In the genomic region with DNA sequence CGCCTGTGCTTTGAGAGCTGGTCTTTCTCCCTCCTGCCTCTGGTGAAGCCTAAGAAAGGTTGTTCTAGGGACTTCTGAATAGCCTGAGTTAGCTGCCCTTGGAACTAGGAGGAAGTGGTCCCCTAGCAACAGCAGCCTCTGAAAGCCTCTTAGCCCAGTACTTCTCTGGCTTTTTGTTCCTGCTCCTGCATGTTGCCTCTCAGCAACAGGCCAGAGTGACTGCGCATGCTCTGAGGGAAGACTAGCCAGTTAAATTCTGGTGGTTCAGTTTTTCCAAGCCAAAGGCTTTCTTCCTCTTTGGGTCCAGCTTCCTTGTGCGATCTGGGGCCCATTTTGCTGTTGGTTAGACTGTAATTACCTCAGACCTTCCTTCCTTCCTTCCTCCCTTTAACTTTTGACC, we compare ENCODE assay signal across 9 mouse cellular contexts.
DNase-seq lines count a peak whose midpoint lies in the region; ATAC-seq and TF ChIP-seq lines count a peak whose summit lies in the region.
"Had no signal": no experiment of that assay in that cellular context is flagged by ENCODE, and none has a peak within 500 bp of the region (broad histone marks: within the 10 kb centered on the region; RNA-seq: fewer than 3 reads in every experiment).

No protein-coding gene starts in this region.

- no peaks in the 10 kb centered on the region for H3K36me3 ChIP-seq in hindbrain, embryonic 16.5 days (ENCODE audit: control insufficient read depth, insufficient read depth, low read length)
- no peaks in the 10 kb centered on the region for H3K36me3 ChIP-seq in liver, embryonic 16.5 days (ENCODE audit: control insufficient read depth, insufficient read depth)
- H3K36me3 ChIP-seq: midbrain, embryonic 12.5 days had no signal

- no peak overlapping the region for H3K27ac ChIP-seq in gastrocnemius, adult 2 months
- H3K27ac ChIP-seq in hindbrain, embryonic 16.5 days (ENCODE audit: low read depth, low read length), result no peak overlapping the region
- H3K27ac ChIP-seq in liver, embryonic 16.5 days (ENCODE audit: low read length), result 0 out of 2 replicates have a peak overlapping the region, but pooled peaks have one; percentile 34
- H3K27ac ChIP-seq: midbrain, embryonic 12.5 days had no signal

- DNase-seq in gastrocnemius, adult 2 months, result peak; percentile 46
- DNase-seq in gastrocnemius, adult 8-10 months (ENCODE audit: low spot score in 2 of 2), result no peak
- peak; percentile 69 for DNase-seq in R1 (ENCODE audit: low read depth, low spot score)
- peak; percentile 27 for DNase-seq in right cerebral cortex, postnatal 25 days
- DNase-seq in Muller cell, postnatal 12 days (ENCODE audit: inconsistent ontology term), result no peak
- DNase-seq in testis, postnatal 10 days (ENCODE audit: low spot score), result no peak

- whole genome bisulfite sequencing in hindbrain, embryonic 16.5 days, result 62% methylated on average over 3 of the region's 3 CpGs
- 29% methylated on average over 3 of the region's 3 CpGs for WGBS in liver, embryonic 16.5 days (ENCODE audit: insufficient replicate concordance)

- H3K4me3 ChIP-seq in gastrocnemius, adult 2 months, result no peak overlapping the region
- H3K4me3 ChIP-seq in hindbrain, embryonic 16.5 days (ENCODE audit: low read length), result no peak overlapping the region
- no peak overlapping the region for H3K4me3 ChIP-seq in liver, embryonic 16.5 days (ENCODE audit: low read depth, low read length)
- H3K4me3 ChIP-seq: midbrain, embryonic 12.5 days had no signal

- no peaks in the 10 kb centered on the region for H3K9me3 ChIP-seq in hindbrain, embryonic 16.5 days (ENCODE audit: control insufficient read depth, low read length)
- no peaks in the 10 kb centered on the region for H3K9me3 ChIP-seq in liver, embryonic 16.5 days (replicated peaks; ENCODE audit: control insufficient read depth, low read length)
- H3K9me3 ChIP-seq: midbrain, embryonic 12.5 days had no signal

- intact Hi-C loops in gastrocnemius, adult 2 months (cut with DNase I), result no loop called here

- ATAC-seq in hindbrain, embryonic 16.5 days, result peak; percentile 89
- peak; percentile 20; the same call in 1 of the 2 replicates for ATAC-seq in liver, embryonic 16.5 days (ENCODE audit: low read depth)

- no peak overlapping the region for H3K4me2 ChIP-seq in hindbrain, embryonic 16.5 days (ENCODE audit: low read length)
- H3K4me2 ChIP-seq in liver, embryonic 16.5 days (ENCODE audit: low read depth, low read length), result no peak overlapping the region
- H3K4me2 ChIP-seq: midbrain, embryonic 12.5 days had no signal

- no peak for TF ChIP-seq CTCF in gastrocnemius, adult 2 months (IDR thresholded peaks at IDR 0.05)

- H3K4me1 ChIP-seq in hindbrain, embryonic 16.5 days (ENCODE audit: control insufficient read depth, insufficient read depth, low read depth, low read length), result no peaks in the 10 kb centered on the region
- H3K4me1 ChIP-seq in liver, embryonic 16.5 days (ENCODE audit: control insufficient read depth, low read depth, low read length), result no peaks in the 10 kb centered on the region

- no peaks in the 10 kb centered on the region for H3K27me3 ChIP-seq in hindbrain, embryonic 16.5 days (replicated peaks; ENCODE audit: control insufficient read depth, insufficient read depth, low read length)
- H3K27me3 ChIP-seq in liver, embryonic 16.5 days (ENCODE audit: control insufficient read depth, insufficient read depth, low read depth, low read length), result no peaks in the 10 kb centered on the region

- no peak overlapping the region for H3K9ac ChIP-seq in hindbrain, embryonic 16.5 days (ENCODE audit: low read depth, low read length)
- H3K9ac ChIP-seq in liver, embryonic 16.5 days (ENCODE audit: low read depth, low read length), result no peak overlapping the region
- H3K9ac ChIP-seq: midbrain, embryonic 12.5 days had no signal

Comparison
In these comparisons a context has a peak if more than half of its experiments do, and no peak if none do; other contexts are left out.
1. DNase-seq: peak in gastrocnemius, adult 2 months (single experiment), R1 (single experiment) and right cerebral cortex, postnatal 25 days (single experiment); none in gastrocnemius, adult 8-10 months (0 of 2), Muller cell, postnatal 12 days (single experiment) and testis, postnatal 10 days (single experiment).